Mouse (Mus musculus) heart, embryonic 12.5 days (tissue): ENCODE measurements around the gene Ipmk. TPM values are rescaled to one million over a fixed set of nuclear protein-coding genes. Genes with fewer than 3 reads are reported as not detected.

Experiments used
- ATAC-seq: fragments of 200-750 bp; cut with Nextera tagmentation; 2 replicates; pipeline ENCODE4 v1.8.0; 2017; ENCODE audit warnings: moderate TSS enrichment, moderate library complexity; ENCODE audit not compliant: insufficient number of reproducible peaks, low FRiP score
- H3K27ac ChIP-seq: fragments of 300-500 bp; sonication (generic); 2 replicates; pipeline ENCODE4 v1.5.1; 2016; ENCODE audit warnings: mild to moderate bottlenecking, moderate library complexity; ENCODE audit not compliant: poor library complexity, severe bottlenecking
- H3K27me3 ChIP-seq: fragments of 300-500 bp; sonication (generic); replicated peaks from 2 replicates; pipeline ENCODE4 v1.6.1; 2016; ENCODE audit warnings: mild to moderate bottlenecking, moderate library complexity
- H3K36me3 ChIP-seq: fragments of 300-500 bp; sonication (generic); 2 replicates; pipeline ENCODE4 v1.6.1; 2016; ENCODE audit warnings: mild to moderate bottlenecking, moderate library complexity
- H3K4me1 ChIP-seq: fragments of 300-500 bp; sonication (generic); replicated peaks from 2 replicates; pipeline ENCODE4 v1.6.1; 2016; ENCODE audit warnings: mild to moderate bottlenecking
- H3K4me2 ChIP-seq: fragments of 300-500 bp; sonication (generic); 2 replicates; pipeline ENCODE4 v1.6.1; 2016; ENCODE audit warnings: mild to moderate bottlenecking, moderate library complexity
- H3K4me3 ChIP-seq: fragments of 300-500 bp; sonication (generic); 2 replicates; pipeline ENCODE4 v1.5.1; 2016; ENCODE audit warnings: mild to moderate bottlenecking
- H3K9ac ChIP-seq: fragments of 300-500 bp; sonication (generic); 2 replicates; pipeline ENCODE4 v1.6.1; 2016; ENCODE audit warnings: mild to moderate bottlenecking, moderate library complexity
- H3K9me3 ChIP-seq: fragments of 300-500 bp; sonication (generic); replicated peaks from 2 replicates; pipeline ENCODE4 v1.6.1; 2016; ENCODE audit warnings: mild to moderate bottlenecking, moderate library complexity
- WGBS: fragments of 180-500 bp; shearing (Covaris S2); methylation state at CpG from one replicate; pipeline ENCODE4 v1.1.7; 2016; 5-methylcytosine and 5-hydroxymethylcytosine counted together
- polyA plus RNA-seq: library from polyadenylated mRNA; unstranded; fragments of >200 nt; fragmentation: Nextera tagmentation; extraction: Ambion mirVana; gene quantifications from 2 replicates; pipeline ENCODE4 v1.2.1, GENCODE M21; 2016

Ipmk gene
- polyA plus RNA-seq, 1 experiment from 2014 or later, result 10.2 TPM

DNA sequence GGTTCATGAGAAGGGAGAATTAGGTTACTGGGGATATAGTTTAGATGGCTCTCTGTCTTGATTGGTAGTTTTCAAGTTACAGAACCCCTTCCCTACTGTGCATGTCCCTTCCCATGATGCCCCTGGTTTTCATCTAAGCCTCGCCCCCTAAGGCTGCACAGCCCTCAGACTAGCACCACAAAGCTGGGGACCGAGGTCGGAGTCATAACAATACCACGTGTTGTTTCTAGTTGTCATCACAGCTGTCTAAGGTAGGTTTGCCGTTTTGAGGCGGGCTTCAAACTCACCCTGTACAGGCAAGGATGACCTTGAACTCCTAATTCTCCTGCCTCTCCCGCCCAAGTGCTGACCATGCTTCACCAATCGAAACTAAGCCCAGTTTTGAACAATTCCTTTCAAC lies 52.4 kb downstream of the Ipmk start:
- Histone ChIP-seq H3K4me2 (no peak overlapping the region), H3K4me3 (no peak overlapping the region), H3K4me1 (no peaks in the 10 kb centered on the region), H3K27ac (no peak overlapping the region), H3K9ac (no peak overlapping the region), H3K27me3 (no peaks in the 10 kb centered on the region), H3K36me3 (no peaks in the 10 kb centered on the region), H3K9me3 (0 out of 2 replicates have a peak, but pooled peaks cover 5% of the 10 kb centered on the region)
- no peak for ATAC-seq
- 78% methylated on average over 8 of the region's 8 CpGs for WGBS

- Histone ChIP-seq H3K9me3 (no peaks in the 10 kb centered on the region), H3K36me3 (no peaks in the 10 kb centered on the region), H3K9ac (no peak overlapping the region), H3K4me3 (no peak overlapping the region), H3K27me3 (no peaks in the 10 kb centered on the region), H3K27ac (no peak overlapping the region), H3K4me1 (no peaks in the 10 kb centered on the region), H3K4me2 (no peak overlapping the region)
- ATAC-seq, result no peak
- WGBS, result 68% methylated on average over 13 of the region's 13 CpGs
Measured at GRCm38 (mm10) chr10:71400818-71401646, 53.5 kb downstream of the Ipmk start.

DNA sequence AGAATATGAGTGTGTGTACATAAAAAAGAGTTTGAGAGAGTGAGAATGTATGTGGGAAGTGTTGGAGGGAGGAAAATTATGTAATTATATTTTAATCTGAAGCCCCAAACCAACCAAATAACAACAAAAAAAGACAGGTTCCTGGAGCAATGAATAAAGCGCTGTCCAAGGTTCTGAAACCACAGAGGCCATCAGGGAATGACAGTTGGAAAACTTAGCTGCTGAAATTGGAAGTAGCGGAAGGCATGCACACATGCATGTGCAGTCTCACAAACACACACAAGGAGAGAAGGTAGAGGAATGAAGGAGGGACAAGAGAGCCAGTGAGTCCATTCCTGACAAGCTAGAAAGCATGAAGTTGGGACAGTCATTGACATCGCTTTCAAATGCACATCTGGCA lies 56.1 kb downstream of the Ipmk start:
- no peak for ATAC-seq

GRCm38 (mm10) chr10:71405523-71406217 lies 58.1 kb downstream of the Ipmk start:
- H3K4me2 ChIP-seq, result no peak overlapping the region
- WGBS, result 74% methylated on average over 5 of the region's 5 CpGs
- H3K36me3 ChIP-seq, result no peaks in the 10 kb centered on the region
- no peak overlapping the region for H3K9ac ChIP-seq
- no peaks in the 10 kb centered on the region for H3K4me1 ChIP-seq
- H3K27ac ChIP-seq, result no peak overlapping the region
- no peaks in the 10 kb centered on the region for H3K9me3 ChIP-seq
- no peaks in the 10 kb centered on the region for H3K27me3 ChIP-seq
- ATAC-seq, result no peak
- no peak overlapping the region for H3K4me3 ChIP-seq

More for the DNA sequence above, 56.1 kb downstream of the Ipmk start:
- no peak overlapping the region for H3K4me2 ChIP-seq
- no peak overlapping the region for H3K9ac ChIP-seq
- no peaks in the 10 kb centered on the region for H3K36me3 ChIP-seq
- no peaks in the 10 kb centered on the region for H3K9me3 ChIP-seq
- no peaks in the 10 kb centered on the region for H3K4me1 ChIP-seq
- no peak overlapping the region for H3K4me3 ChIP-seq
- WGBS, result 63% methylated on average over 3 of the region's 3 CpGs
- H3K27me3 ChIP-seq, result no peaks in the 10 kb centered on the region
- no peak overlapping the region for H3K27ac ChIP-seq

DNA sequence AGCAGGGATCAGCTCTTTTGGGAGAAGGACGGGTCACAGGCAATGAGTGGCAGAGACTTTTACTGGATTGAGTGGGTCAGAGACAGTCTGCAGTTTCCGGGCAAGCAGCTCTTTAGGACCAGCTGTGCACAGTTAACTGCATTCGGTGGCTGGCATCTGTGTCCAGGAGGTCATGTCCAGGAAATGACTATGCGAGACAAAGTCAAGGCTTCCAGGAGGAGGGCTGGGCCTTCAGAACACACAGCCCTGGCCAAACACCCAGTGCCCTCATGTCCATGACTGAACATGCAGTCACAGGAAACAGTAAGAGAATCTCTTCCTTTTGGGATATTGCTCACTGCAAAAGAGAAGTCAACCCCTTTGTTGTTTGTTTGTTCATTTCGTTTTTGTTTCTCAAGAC lies 62.4 kb downstream of the Ipmk start:
- H3K4me2 ChIP-seq, result no peak overlapping the region
- no peaks in the 10 kb centered on the region for H3K4me1 ChIP-seq
- no peaks in the 10 kb centered on the region for H3K9me3 ChIP-seq
- WGBS, result 61% methylated on average over 5 of the region's 5 CpGs
- H3K4me3 ChIP-seq, result no peak overlapping the region
- no peak overlapping the region for H3K9ac ChIP-seq
- no peak overlapping the region for H3K27ac ChIP-seq
- no peaks in the 10 kb centered on the region for H3K36me3 ChIP-seq
- no peaks in the 10 kb centered on the region for H3K27me3 ChIP-seq
- no peak for ATAC-seq

DNA sequence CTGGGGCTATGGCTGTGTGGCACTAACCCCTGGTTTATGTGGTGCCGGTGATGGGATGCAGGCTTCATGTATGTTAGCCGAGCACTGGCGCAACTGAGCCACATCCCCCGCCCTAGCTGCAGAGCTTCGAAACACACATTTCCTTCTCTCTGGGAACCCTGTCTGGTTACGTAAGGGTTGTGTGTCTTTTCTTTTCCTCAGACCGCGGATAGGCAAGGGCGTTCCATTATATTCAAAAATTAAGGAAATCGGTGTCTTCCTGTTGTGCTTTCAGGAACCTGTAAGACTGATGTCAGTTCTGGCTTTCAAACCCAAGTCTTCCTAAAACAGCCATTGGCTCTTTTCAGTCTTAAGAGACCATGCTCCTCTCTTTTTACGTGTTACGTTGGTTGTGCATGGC lies 65.8 kb downstream of the Ipmk start:
- WGBS, result 80% methylated on average over 12 of the region's 12 CpGs
- Histone ChIP-seq H3K9me3 (no peaks in the 10 kb centered on the region), H3K36me3 (no peaks in the 10 kb centered on the region), H3K9ac (no peak overlapping the region), H3K27me3 (no peaks in the 10 kb centered on the region), H3K4me3 (no peak overlapping the region), H3K4me2 (no peak overlapping the region), H3K4me1 (no peaks in the 10 kb centered on the region), H3K27ac (no peak overlapping the region)
- ATAC-seq, result no peak

- Histone ChIP-seq H3K9ac (no peak overlapping the region), H3K9me3 (0 out of 2 replicates have a peak, but pooled peaks cover 3% of the 10 kb centered on the region), H3K27me3 (no peaks in the 10 kb centered on the region), H3K27ac (no peak overlapping the region), H3K36me3 (no peaks in the 10 kb centered on the region), H3K4me1 (no peaks in the 10 kb centered on the region), H3K4me2 (no peak overlapping the region), H3K4me3 (no peak overlapping the region)
- WGBS, result 49% methylated on average over 5 of the region's 5 CpGs
- ATAC-seq, result no peak
Measured at GRCm38 (mm10) chr10:71421531-71421930, 74.0 kb downstream of the Ipmk start.

DNA sequence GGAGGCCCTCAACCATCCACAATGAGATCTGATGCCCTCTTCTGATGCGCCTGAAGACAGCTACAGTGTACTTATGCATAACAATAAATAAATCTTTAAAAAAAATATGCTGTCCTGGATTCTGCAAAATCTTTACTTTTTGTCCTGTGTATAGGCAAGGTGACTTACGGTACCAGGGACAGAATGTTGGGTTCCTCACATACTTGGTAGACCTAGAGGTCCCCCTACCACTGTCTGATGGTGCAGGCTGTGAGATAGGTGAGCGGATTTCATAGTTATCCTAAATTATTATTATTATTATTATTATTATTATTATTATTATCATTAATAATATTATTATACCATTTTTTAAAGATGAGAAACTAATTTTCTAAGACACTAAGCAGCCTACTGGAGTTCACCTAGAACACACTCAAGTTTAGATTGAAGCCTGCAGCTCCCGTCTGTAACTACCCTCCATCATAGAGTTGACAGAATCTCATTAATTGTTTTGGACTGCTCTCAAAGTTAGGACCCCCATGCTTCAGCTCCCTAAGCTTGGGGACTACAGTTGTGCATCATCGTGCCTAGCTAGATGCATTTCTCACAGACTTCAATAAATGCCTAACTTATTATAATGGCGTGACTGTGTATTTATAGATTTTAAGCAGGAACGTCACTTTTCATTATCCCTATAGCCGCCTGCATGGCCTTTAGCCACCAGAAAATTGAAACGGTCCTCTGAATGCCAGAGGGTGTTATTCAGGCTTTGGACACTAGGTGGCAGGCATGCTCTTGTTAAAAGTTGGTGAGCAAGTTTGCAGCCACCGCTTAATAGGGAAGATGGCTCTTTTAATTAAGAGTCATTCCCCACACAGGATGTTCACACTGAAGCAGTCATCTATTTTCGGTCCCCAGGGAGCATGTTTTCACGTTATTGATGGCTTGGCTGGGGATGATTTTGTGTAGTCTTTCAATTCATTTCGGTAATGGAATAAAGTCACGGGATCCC lies 74.8 kb downstream of the Ipmk start:
- Histone ChIP-seq H3K4me2 (no peak overlapping the region), H3K4me3 (no peak overlapping the region), H3K4me1 (no peaks in the 10 kb centered on the region), H3K27ac (no peak overlapping the region), H3K9ac (no peak overlapping the region), H3K36me3 (no peaks in the 10 kb centered on the region), H3K9me3 (0 out of 2 replicates have a peak, but pooled peaks cover 3% of the 10 kb centered on the region), H3K27me3 (no peaks in the 10 kb centered on the region)
- ATAC-seq, result no peak
- 39% methylated on average over 14 of the region's 14 CpGs for WGBS

DNA sequence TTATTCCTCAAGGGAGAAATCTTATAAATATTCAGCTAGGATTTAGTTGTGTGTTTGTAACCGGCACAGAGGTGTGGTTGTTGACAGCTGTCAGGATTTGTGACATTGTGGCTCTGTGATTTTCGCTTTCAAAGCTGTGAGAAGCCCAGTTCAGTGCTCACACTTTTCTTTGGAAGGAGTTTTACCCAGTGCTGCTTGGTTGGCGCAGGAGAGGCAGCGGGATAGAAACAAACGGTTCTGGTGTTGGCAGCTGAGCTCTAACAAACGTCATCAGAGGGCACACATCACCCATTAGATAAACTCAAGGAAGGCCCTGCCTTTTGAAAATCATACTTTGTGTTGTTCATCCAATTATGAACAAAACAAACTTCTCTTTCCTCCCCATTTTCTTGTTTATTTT lies 79.2 kb downstream of the Ipmk start:
- Histone ChIP-seq H3K9ac (no peak overlapping the region), H3K4me2 (no peak overlapping the region), H3K36me3 (no peaks in the 10 kb centered on the region), H3K4me3 (no peak overlapping the region), H3K27ac (no peak overlapping the region), H3K4me1 (no peaks in the 10 kb centered on the region), H3K27me3 (no peaks in the 10 kb centered on the region), H3K9me3 (peaks cover 7% of the 10 kb centered on the region)
- no peak for ATAC-seq
- 69% methylated on average over 6 of the region's 6 CpGs for WGBS

DNA sequence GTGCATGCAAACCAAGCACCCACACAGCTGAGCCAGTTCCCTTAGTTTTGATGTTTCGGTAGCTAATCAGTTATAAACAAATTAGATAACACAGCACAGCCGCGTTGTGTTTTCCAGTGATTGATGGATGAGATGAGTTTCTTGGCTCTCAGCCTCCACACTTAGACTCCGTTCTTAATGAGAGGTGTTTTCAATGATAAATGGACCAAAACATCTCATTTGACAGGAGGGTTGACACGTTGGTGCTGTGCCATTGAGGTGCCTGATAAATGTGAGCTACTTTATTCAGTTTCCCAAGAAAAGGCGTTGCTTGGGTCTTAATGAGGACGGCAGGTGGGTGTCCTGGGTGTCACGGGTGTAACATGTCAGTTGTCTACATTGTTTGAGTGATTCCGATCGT lies 79.8 kb downstream of the Ipmk start:
- WGBS, result 68% methylated on average over 10 of the region's 10 CpGs
- no peak overlapping the region for H3K9ac ChIP-seq
- ATAC-seq, result no peak
- no peaks in the 10 kb centered on the region for H3K4me1 ChIP-seq
- H3K4me3 ChIP-seq, result no peak overlapping the region
- H3K27me3 ChIP-seq, result no peaks in the 10 kb centered on the region
- no peak overlapping the region for H3K4me2 ChIP-seq
- no peak overlapping the region for H3K27ac ChIP-seq
- peaks cover 7% of the 10 kb centered on the region for H3K9me3 ChIP-seq
- no peaks in the 10 kb centered on the region for H3K36me3 ChIP-seq
